Mouse (Mus musculus) liver, postnatal 0 days (tissue): ENCODE measurements at regions not wholly inside any gene's neighbourhood (a gene's known extent, or its start where the extent isn't known, plus 50 kb on each side); places are given as distances from the start of the nearest gene placed in this dataset.

Source experiments
- ATAC-seq: fragments of 200-750 bp; cut with Nextera tagmentation; 2 replicates; pipeline ENCODE4 v1.8.0; 2017; ENCODE audit warnings: mild to moderate bottlenecking, moderate library complexity
- DNase-seq: peaks from one replicate; pipeline ENCODE4 v3.0.0-alpha.2; 2016
- H3K27ac ChIP-seq: fragments of 300-500 bp; sonication (generic); 2 replicates; pipeline ENCODE4 v1.5.1; 2014; ENCODE audit warnings: antibody characterized with exemption, moderate library complexity, mild to moderate bottlenecking, low read depth
- H3K27me3 ChIP-seq: fragments of 300-500 bp; sonication (generic); 2 replicates; pipeline ENCODE4 v1.6.1; 2014; ENCODE audit warnings: low read length, control low read depth, mixed read lengths; ENCODE audit not compliant: insufficient read depth
- H3K36me3 ChIP-seq: fragments of 300-500 bp; sonication (generic); replicated peaks from 2 replicates; pipeline ENCODE4 v1.6.1; 2014; ENCODE audit warnings: mild to moderate bottlenecking, control low read depth, low read length, moderate library complexity, mixed read lengths; ENCODE audit not compliant: insufficient read depth
- H3K4me1 ChIP-seq: fragments of 300-500 bp; sonication (generic); 2 replicates; pipeline ENCODE4 v1.6.1; 2014; ENCODE audit warnings: antibody characterized with exemption, mild to moderate bottlenecking, control low read depth; ENCODE audit not compliant: insufficient read depth
- H3K4me2 ChIP-seq: fragments of 300-500 bp; sonication (generic); 2 replicates; pipeline ENCODE4 v1.6.1; 2014; ENCODE audit warnings: low read depth, mild to moderate bottlenecking, low read length, moderate library complexity, mixed read lengths
- H3K4me3 ChIP-seq: fragments of 300-500 bp; sonication (generic); 2 replicates; pipeline ENCODE4 v1.5.1; 2014; ENCODE audit warnings: low read depth, low read length
- H3K9ac ChIP-seq: fragments of 300-500 bp; sonication (generic); replicated peaks from 2 replicates; pipeline ENCODE4 v1.6.1; 2014; ENCODE audit warnings: mild to moderate bottlenecking, moderate library complexity
- H3K9me3 ChIP-seq: fragments of 300-500 bp; sonication (generic); 2 replicates; pipeline ENCODE4 v1.6.1; 2016; ENCODE audit warnings: mild to moderate bottlenecking, control low read depth, low read length, mixed read lengths
- CTCF ChIP-seq: sonication (generic); IDR thresholded peaks from 2 replicates; pipeline ENCODE4 v1.5.1; 2016; ENCODE audit warnings: antibody characterized with exemption, low read depth
- EP300 ChIP-seq: IDR thresholded peaks from 2 replicates; pipeline ENCODE4 v1.6.1; 2016; ENCODE audit warnings: antibody characterized with exemption, low read depth, mild to moderate bottlenecking
- WGBS: fragments of 180-500 bp; shearing (Covaris S2); extraction: QIAGEN DNeasy Blood & Tissue Kit; methylation state at CpG from one replicate; pipeline ENCODE4 v1.1.7; 2014; ENCODE audit not compliant: insufficient replicate concordance; 5-methylcytosine and 5-hydroxymethylcytosine counted together

- H3K9ac ChIP-seq, result no peak overlapping the region
- H3K4me3 ChIP-seq, result no peak overlapping the region
- no peaks in the 10 kb centered on the region for H3K27me3 ChIP-seq
- ATAC-seq (no peak), DNase-seq (no peak)
- H3K27ac ChIP-seq, result no peak overlapping the region
- WGBS, result 60% methylated on average over 2 of the region's 2 CpGs
- H3K9me3 ChIP-seq, result no peaks in the 10 kb centered on the region
- TF ChIP-seq CTCF (no peak), EP300 (no peak)
- no peaks in the 10 kb centered on the region for H3K36me3 ChIP-seq
- no peaks in the 10 kb centered on the region for H3K4me1 ChIP-seq
- no peak overlapping the region for H3K4me2 ChIP-seq
Measured at GRCm38 (mm10) chr17:87554561-87554960, 81.2 kb upstream of the Epcam start.

DNA sequence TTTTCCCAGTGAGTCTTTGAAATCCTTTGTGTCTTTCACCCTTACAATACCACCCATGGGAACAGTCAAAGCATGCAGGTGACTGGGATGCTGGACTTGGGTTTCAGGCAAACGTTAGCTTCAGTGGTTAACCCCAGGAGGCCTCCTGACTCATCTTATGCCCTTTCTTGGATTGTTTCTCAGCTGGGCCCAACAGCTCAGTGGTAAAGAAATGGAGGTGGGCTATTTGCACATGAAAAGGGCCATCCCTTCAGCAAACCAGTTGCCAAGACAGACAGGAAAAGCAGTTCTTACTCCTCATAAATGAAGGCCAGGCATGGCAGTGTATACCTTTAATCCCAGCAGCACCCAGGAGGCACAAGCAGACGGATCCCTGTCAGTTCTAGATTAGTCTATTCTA, 77.4 kb upstream of the Epcam start:
- Histone ChIP-seq H3K9me3 (no peaks in the 10 kb centered on the region), H3K4me1 (no peaks in the 10 kb centered on the region), H3K4me3 (no peak overlapping the region), H3K36me3 (no peaks in the 10 kb centered on the region), H3K27ac (no peak overlapping the region), H3K4me2 (no peak overlapping the region), H3K9ac (no peak overlapping the region), H3K27me3 (no peaks in the 10 kb centered on the region)
- ATAC-seq (no peak), DNase-seq (no peak)
- 51% methylated on average over 2 of the region's 2 CpGs for WGBS
- no peak for TF ChIP-seq CTCF
- no peak for TF ChIP-seq EP300

DNA sequence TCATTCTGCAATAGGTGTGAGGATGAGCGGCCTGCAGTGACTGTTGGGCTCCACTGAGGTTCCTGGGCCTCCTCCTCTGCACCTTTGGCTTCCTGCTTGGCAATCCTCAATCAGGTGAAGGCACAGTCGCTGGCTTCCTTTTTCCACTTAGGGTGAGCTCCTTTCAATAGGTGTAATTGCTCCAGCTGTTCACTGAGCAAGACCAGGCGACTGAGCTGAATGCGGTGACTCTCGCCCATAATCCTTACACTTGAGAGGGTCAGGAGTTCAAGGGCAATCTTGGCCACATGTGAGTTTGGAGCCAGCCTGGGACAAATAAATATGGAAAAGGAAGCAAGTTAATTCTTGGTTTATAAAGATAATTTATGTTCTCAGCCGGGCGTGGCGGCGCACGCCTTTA, 76.1 kb upstream of the Epcam start:
- no peaks in the 10 kb centered on the region for H3K9me3 ChIP-seq
- no peaks in the 10 kb centered on the region for H3K36me3 ChIP-seq
- no peaks in the 10 kb centered on the region for H3K4me1 ChIP-seq
- no peak overlapping the region for H3K27ac ChIP-seq
- ATAC-seq (no peak), DNase-seq (no peak)
- H3K9ac ChIP-seq, result no peak overlapping the region
- H3K4me3 ChIP-seq, result no peak overlapping the region
- H3K4me2 ChIP-seq, result no peak overlapping the region
- TF ChIP-seq CTCF (no peak), EP300 (no peak)
- 80% methylated on average over 10 of the region's 10 CpGs for WGBS
- H3K27me3 ChIP-seq, result no peaks in the 10 kb centered on the region

DNA sequence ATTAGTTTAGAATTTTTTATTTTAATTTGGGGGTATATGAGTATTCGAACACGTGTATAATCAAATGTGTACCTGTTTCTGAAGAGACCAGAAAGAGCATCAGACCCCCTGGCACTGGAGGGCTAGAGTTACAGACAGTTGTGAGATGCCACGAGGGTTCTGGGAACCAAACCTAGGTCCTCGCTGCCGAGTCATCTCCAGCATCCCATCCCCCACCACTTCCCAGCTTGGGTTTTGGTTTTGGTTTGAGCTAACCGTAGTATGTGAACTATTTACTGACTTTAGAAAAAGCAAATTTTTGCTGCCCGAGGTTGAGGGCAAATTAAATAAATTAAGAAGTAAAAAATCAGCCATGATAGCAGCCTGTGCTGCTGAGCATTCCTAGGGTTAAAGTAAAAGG, 74.9 kb upstream of the Epcam start:
- Histone ChIP-seq H3K4me1 (no peaks in the 10 kb centered on the region), H3K27me3 (no peaks in the 10 kb centered on the region), H3K27ac (no peak overlapping the region), H3K36me3 (no peaks in the 10 kb centered on the region), H3K4me2 (no peak overlapping the region), H3K9me3 (no peaks in the 10 kb centered on the region), H3K4me3 (no peak overlapping the region), H3K9ac (no peak overlapping the region)
- WGBS, result 61% methylated on average over 7 of the region's 7 CpGs
- ATAC-seq (no peak), DNase-seq (no peak)
- no peak for TF ChIP-seq EP300
- no peak for TF ChIP-seq CTCF

GRCm38 (mm10) chr17:87563375-87563774, 72.4 kb upstream of the Epcam start:
- H3K9ac ChIP-seq, result no peak overlapping the region
- no peaks in the 10 kb centered on the region for H3K4me1 ChIP-seq
- H3K27me3 ChIP-seq, result no peaks in the 10 kb centered on the region
- no peak overlapping the region for H3K4me2 ChIP-seq
- DNase-seq (no peak), ATAC-seq (no peak)
- H3K9me3 ChIP-seq, result no peaks in the 10 kb centered on the region
- TF ChIP-seq EP300 (no peak), CTCF (no peak)
- no peak overlapping the region for H3K27ac ChIP-seq
- no peak overlapping the region for H3K4me3 ChIP-seq
- H3K36me3 ChIP-seq, result no peaks in the 10 kb centered on the region
- WGBS, result 79% methylated on average over 5 of the region's 5 CpGs

DNA sequence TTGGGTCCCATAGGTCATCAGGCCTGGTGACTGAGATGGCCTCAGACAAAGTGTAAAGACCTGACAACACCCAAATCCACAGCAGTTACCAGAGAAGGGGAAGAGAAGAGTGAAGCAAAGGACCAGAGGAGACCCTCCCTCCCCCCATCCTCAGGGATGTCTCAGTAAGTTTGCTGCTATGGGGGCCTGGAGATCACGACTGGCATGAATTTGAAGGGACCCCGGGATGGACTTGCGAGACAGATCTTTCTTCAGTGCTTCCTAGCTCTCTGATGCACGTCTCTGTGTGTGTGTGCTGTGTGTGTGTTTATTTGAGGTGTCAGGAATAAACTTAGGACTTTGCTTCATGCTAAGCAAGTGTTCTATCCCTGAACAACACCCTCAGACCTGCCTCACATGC, 70.1 kb upstream of the Epcam start:
- no peaks in the 10 kb centered on the region for H3K36me3 ChIP-seq
- no peak overlapping the region for H3K27ac ChIP-seq
- WGBS, result 77% methylated on average over 4 of the region's 4 CpGs
- H3K27me3 ChIP-seq, result no peaks in the 10 kb centered on the region
- DNase-seq, result no peak
- H3K9me3 ChIP-seq, result no peaks in the 10 kb centered on the region
- ATAC-seq, result no peak
- no peak overlapping the region for H3K9ac ChIP-seq
- H3K4me3 ChIP-seq, result no peak overlapping the region
- no peak overlapping the region for H3K4me2 ChIP-seq
- H3K4me1 ChIP-seq, result no peaks in the 10 kb centered on the region
- TF ChIP-seq EP300, result no peak
- TF ChIP-seq CTCF, result no peak

GRCm38 (mm10) chr17:87566296-87566695, 69.5 kb upstream of the Epcam start:
- Histone ChIP-seq H3K27ac (no peak overlapping the region), H3K4me1 (0 out of 2 replicates have a peak, but pooled peaks cover 5% of the 10 kb centered on the region), H3K36me3 (no peaks in the 10 kb centered on the region), H3K4me3 (no peak overlapping the region), H3K9ac (no peak overlapping the region), H3K27me3 (no peaks in the 10 kb centered on the region), H3K9me3 (no peaks in the 10 kb centered on the region), H3K4me2 (no peak overlapping the region)
- ATAC-seq (no peak), DNase-seq (no peak)
- 85% methylated on average over 3 of the region's 3 CpGs for WGBS
- TF ChIP-seq CTCF, result no peak
- no peak for TF ChIP-seq EP300
